Mouse (Mus musculus) cerebellum, adult 11-12 months (tissue): ENCODE results near the gene Cpn1.

Experiments used
- DNase-seq: peaks from one replicate; pipeline ENCODE4 v3.0.0; 2022

Gene Cpn1

GRCm38 (mm10) chr19:43986069-43986794 lies at the start of gene Cpn1:
TSS of gene Cpn1 (minus strand) at chr19:43986556.
- no peak for DNase-seq

DNA sequence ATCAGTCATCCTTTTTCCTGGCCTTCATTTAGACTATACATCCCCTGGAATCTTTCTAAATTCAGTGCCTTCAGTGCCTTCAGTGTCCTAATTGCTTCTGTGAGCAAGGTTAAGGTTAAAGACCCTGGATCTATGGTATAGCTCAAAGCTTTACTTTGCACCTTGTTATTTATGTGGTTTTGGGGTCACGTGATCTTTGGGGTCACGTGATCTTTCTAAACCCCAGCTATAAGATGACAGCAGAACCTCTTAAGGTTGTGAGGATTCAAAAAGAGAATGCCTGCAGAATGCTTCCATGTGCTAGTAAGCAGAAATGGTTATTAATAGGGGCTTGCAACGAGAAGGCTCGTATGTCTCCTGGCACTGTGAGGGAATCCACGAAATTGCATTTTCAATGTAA lies 47.0 kb upstream of the Cpn1 start:
- no peak for DNase-seq

DNA sequence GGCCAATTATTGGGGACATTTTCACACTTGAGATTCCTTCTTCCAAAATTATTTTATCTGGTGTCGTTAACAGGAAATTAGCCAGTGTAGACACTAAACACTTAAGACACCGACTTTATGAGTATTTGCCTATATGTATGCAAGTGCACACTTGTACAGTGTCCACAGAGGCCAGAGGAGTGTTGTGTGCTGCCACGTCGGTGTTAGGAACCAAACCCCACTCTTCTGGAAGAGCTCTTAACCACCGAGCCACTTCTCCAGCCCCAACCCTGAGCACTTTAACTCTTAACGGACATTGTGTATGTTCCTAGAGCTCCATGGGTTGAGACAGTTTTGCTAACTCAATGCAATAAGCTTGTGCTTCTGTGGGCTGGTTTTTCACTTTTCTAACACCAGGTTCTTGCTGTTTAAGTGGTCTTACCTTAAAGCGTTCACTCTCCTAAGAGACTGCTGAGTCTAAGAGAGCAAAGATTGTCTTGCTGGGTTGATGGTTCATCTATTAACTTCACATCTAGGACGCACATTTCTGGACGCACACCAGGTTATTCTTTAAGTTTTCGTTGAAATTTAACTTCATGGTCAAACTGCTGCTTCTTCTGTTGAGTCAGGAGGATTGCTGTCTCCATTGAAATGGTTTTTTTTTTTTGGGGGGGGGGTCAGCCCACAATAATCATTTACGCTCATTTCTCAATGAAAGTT lies 45.8 kb upstream of the Cpn1 start:
- no peak for DNase-seq

GRCm38 (mm10) chr19:44030024-44030423 lies 43.7 kb upstream of the Cpn1 start:
- DNase-seq = no peak

- DNase-seq = no peak
Measured at GRCm38 (mm10) chr19:44028972-44029371, 42.6 kb upstream of the Cpn1 start, which contains the start of gene Cyp2c23. TSS of gene Cyp2c23 (minus strand) at chr19:44029208.

DNA sequence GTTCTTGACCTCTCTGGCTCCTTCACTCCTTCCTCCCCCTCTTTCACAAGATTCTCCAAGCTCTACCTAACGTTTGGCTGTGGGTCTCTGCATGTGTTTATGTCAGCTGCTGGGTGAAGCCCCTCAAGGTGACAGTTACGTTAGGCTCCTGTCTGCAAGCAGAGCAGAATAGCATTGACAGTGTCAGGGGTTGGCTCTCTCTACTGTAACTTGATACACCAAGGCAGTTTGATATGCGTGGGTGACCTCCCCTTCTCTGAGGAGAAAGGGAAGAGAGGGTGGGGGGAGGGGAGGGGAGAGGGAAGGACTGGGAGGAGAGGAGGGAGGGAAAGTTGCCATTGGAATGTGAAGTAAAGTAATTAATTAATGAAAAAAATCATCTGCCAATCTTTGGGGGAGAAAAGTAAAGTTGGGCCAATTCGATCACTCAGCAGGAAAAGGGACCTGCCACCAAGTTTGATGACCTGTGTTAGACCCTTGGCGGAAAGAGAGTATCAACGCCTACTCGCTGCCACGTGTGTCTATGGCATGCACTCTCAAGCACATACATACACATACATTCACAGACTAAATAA lies 40.7 kb upstream of the Cpn1 start:
- DNase-seq = no peak

DNA sequence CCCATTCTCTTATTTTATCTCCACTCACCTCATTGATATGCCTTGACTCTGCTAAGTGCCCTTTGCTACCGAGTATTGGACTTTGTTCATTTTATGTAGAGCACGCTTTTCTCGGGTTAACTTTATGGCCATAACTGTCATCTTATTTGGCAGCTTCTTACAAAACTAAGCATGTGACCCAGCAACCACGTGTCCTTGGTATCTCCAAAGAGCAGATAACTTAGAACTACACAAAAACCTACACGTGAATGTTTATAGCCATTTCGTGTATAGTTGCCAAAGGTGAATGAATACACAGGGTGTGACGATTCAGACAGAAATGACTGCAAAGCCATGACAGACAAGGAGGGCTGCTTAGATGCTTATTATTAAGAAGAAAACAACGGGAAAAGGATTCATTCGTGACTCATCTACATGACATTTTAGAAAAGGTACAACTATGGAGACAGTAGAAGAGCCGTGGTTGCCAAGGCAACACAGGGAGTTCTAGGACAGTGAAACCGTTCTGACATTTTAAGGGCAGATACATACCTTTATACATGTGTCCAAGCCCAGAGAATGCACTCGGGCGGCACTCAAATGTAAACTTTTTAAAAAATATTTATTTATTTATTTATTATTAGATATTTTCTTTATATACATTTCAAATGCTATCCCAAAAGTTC lies 38.7 kb upstream of the Cpn1 start:
- no peak for DNase-seq

GRCm38 (mm10) chr19:44023066-44023465 lies 36.7 kb upstream of the Cpn1 start:
- no peak for DNase-seq

GRCm38 (mm10) chr19:44021502-44021901 lies 35.1 kb upstream of the Cpn1 start:
- no peak for DNase-seq

- DNase-seq = no peak
Measured at GRCm38 (mm10) chr19:44019739-44020138, 33.4 kb upstream of the Cpn1 start.

GRCm38 (mm10) chr19:44013862-44014261 lies 27.5 kb upstream of the Cpn1 start:
- DNase-seq = no peak

DNA sequence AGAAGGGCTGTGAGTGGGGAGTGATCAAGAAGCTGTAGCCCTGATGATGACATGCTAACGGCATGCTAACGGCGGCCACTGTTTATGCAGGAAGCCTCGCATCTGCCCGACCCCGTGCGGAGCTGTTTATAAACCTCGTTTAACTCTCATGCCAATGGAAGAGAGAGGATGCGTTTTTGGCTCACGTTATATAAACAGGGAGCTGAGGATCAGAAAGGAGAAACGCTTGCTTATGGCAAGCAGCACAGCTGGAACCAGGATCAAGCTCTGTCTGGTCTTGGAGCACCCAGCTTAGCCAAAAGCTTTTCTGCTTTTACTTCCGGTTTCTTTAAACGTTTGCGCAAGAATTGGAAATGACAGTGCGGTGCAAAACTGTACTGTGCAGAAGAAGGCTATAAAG lies 22.4 kb upstream of the Cpn1 start:
- no peak for DNase-seq

- DNase-seq = no peak
Measured at GRCm38 (mm10) chr19:44007186-44007585, 20.8 kb upstream of the Cpn1 start.

- DNase-seq = no peak
Measured at GRCm38 (mm10) chr19:44005025-44005424, 18.7 kb upstream of the Cpn1 start.

DNA sequence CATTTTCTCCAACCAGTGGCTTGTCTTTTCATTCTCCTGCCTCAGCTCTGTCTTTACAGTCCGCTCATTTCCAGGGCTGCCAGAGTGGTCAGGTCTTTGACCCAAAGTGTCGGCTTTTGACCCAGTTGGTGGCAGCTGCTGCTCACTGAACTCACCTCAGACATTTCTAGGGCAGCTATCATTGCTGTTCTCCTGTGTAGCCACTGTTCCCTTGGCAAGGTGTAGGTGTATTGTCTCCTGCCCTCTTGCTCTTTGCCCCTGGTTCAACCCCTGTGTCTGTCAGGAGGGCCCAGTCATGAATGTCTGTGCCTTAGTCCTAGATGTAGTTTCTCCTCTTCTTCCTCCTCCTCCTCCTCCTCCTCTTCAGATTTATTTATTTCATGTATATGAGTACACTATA lies 17.9 kb upstream of the Cpn1 start:
- no peak for DNase-seq

DNA sequence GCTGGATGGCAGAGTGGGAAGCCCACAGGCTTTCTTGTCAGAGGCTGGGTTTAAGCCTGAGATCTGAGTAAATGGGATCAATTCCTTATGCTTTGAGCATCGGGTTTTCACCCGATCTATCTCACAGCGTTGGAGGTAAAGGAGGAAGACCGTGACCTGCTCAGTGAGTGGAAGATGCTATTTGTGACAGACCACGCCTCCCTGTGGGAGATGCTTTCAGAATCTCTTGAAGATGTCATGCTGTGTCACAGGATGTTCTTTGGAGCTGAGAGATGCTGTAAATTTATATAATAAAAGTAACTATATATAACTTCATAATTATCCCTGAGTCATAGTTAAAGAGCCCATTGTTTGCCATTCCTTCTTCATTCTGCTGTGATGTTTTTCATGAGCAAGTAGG lies 14.4 kb upstream of the Cpn1 start:
- no peak for DNase-seq

DNA sequence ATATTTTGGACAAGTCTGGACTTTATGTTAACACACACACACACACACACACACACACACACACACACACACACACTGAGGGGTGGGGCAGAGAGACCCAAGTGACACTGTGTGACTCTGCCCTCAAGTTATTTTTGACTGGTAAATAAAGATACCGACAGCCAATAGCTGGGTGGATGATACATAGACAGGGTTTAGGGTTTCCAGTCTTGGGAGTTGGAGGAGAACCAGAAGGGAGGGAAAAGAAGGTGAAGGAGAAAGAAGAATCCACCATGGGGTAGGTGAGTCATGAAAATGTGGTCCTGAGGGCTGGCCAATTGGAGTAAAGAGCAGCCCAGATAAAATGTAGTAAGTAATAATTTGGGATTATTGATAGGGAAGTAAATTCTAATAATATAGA lies 13.7 kb upstream of the Cpn1 start:
- no peak for DNase-seq

GRCm38 (mm10) chr19:43998802-43999527 lies 12.6 kb upstream of the Cpn1 start:
- no peak for DNase-seq

DNA sequence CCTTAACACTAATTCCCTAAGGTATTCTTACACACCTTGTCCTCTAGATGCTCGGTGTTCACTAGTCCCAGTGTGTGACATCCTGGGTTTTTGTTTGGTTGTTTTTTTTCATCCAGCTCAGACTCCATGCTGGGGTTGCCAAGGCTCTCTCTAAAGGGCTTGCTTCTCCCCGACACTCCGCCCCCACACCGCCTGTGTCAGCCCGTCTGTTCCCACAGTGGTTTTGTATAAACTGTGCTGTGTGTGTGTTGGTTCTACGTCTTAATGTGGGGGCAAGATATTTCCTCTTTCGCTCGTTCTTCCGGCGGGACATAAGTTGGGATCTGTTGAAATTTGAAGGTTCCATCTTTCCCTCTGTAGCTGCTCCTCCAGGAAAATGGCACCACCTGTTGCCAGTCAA lies 11.7 kb upstream of the Cpn1 start:
- DNase-seq = no peak

DNA sequence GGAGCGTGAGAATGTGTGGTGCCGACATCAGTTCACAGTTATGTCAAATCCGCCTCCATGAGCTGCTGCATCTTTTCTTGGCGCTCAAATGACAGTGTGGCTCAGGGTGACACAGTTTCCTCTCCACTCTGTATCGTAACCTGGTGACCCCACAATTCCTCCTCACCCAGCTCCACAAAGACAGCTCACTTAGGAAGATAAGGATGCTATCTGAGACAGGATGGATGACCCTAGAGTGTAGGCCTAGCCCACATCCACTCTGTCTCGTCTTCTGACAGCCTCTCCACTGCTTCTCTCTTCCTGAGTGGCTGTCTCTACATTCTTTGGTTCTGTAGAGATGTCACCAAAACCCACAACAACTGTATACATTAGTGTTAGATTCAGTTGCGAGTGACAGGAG lies 9.1 kb upstream of the Cpn1 start:
- DNase-seq = no peak

GRCm38 (mm10) chr19:43992464-43992863 lies 6.1 kb upstream of the Cpn1 start:
- DNase-seq = no peak

DNA sequence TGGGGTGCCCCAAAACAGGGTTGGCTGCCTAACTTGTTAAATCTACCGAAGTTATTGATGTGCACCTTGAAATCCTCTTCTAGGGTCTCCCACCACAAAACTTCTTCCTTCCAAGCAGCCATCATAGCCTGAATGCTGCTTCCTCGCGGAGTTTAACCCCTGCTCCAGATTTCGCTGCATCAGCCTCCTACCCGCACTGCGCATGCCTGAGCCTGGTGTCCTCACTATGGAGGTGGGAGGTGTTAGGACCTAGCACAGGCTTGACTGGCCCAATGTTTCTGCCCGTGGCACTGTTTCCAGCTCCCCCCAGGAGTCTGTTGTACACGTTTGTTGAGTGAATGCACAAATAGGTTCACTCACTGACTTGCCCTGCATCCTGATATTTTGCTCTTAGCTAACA lies 4.0 kb upstream of the Cpn1 start:
- no peak for DNase-seq

DNA sequence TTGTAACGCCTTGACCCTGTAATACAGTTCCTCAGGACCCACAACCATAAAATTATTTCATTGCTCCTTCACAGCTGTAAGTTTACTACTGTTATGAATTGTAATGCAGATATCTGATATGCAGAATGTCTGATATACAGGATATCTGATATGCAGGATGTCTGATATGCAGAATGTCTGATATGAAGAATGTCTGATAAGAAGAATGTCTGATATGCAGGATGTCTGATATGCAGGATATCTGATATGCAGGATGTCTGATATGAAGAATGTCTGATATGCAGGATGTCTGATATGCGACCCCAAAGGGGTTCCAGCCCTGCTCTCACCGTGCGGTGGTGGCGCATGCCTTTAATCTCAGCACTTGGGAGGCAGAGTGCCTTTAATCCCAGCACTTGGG lies 4.4 kb downstream of the Cpn1 start:
- no peak for DNase-seq
